8 mouse cellular contexts compared by ENCODE assay signal in the genomic region with DNA sequence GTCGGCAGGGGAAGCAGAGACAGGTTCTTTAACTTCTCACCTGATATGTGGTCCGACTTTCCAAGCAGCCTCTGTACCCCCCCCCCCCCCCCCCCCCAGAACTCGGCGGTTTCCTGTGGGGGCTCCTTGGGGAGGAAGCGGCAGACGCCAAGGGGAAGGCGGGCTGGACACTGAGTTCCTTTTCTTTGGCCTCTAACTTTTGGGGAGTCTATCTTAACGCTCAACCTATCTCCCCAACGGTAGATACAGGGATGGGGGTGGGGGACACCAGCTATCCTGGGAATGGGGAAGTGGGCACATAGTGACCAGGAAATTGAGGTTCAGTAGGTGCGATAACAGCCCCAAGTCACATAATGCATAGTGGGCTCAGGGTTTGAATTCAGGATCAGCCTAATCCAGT. TPM values are rescaled to one million over a fixed set of nuclear protein-coding genes. Genes with fewer than 3 reads are reported as not detected.
A peak's percentile ranks its signal among the peaks of the same experiment; 100 is the strongest.
DNase-seq lines count a peak whose midpoint lies in the region; ATAC-seq and TF ChIP-seq lines count a peak whose summit lies in the region.

No protein-coding gene starts in this region.

- H3K4me3 ChIP-seq in kidney, postnatal 0 days (replicated peaks; ENCODE audit: low read depth, low read length): peak overlapping the region; percentile 61
- H3K4me3 ChIP-seq in cortical plate, adult 2 months (ENCODE audit: insufficient read depth, low read length): peak overlapping the region; percentile 50
- H3K4me3 ChIP-seq in intestine, embryonic 15.5 days (replicated peaks): peak overlapping the region; percentile 53
- peak overlapping the region; percentile 30 for H3K4me3 ChIP-seq in midbrain, postnatal 0 days (ENCODE audit: low read depth, low read length)

- H3K4me1 ChIP-seq in kidney, postnatal 0 days (replicated peaks; ENCODE audit: insufficient read depth, low read length): 0 out of 2 replicates have a peak, but pooled peaks cover 8% of the 10 kb centered on the region
- H3K4me1 ChIP-seq in cortical plate, adult 2 months (ENCODE audit: control insufficient read depth, insufficient read depth, low read length): no peaks in the 10 kb centered on the region
- H3K4me1 ChIP-seq in intestine, embryonic 15.5 days (replicated peaks): peaks cover 26% of the 10 kb centered on the region; the same call in 1 of the 2 replicates
- H3K4me1 ChIP-seq in midbrain, postnatal 0 days (ENCODE audit: insufficient read depth, low read length): 0 out of 2 replicates have a peak, but pooled peaks cover 3% of the 10 kb centered on the region

- H3K4me2 ChIP-seq in kidney, postnatal 0 days (ENCODE audit: low read length): peak overlapping the region; percentile 94
- H3K4me2 ChIP-seq in intestine, embryonic 15.5 days (replicated peaks): peak overlapping the region; percentile 90
- peak overlapping the region; percentile 55 for H3K4me2 ChIP-seq in midbrain, postnatal 0 days (ENCODE audit: low read depth, low read length, poor library complexity, severe bottlenecking)

- no peak for TF ChIP-seq CTCF in kidney, postnatal 0 days (IDR thresholded peaks at IDR 0.05; ENCODE audit: low read depth)
- TF ChIP-seq CTCF in cortical plate, adult 2 months (IDR thresholded peaks at IDR 0.05; ENCODE audit: extremely low read depth, insufficient read depth, low read length): no peak
- TF ChIP-seq CTCF in midbrain, postnatal 0 days (IDR thresholded peaks at IDR 0.05): no peak

- peak overlapping the region; percentile 63 for H3K9ac ChIP-seq in kidney, postnatal 0 days (ENCODE audit: low read depth, low read length)
- H3K9ac ChIP-seq in intestine, embryonic 15.5 days: peak overlapping the region; percentile 53
- H3K9ac ChIP-seq in midbrain, postnatal 0 days (replicated peaks; ENCODE audit: low read length, poor library complexity, severe bottlenecking): 0 out of 2 replicates have a peak overlapping the region, but pooled peaks have one; percentile 29

- no peak for DNase-seq in kidney, postnatal 0 days (ENCODE audit: low spot score)
- DNase-seq in kidney, adult 18-20 months: no peak
- no peak for DNase-seq in midbrain, postnatal 0 days (ENCODE audit: low spot score)
- no peak for DNase-seq in thymus, postnatal 14 days
- DNase-seq in Muller cell, postnatal 12 days (ENCODE audit: inconsistent ontology term): no peak

- WGBS in kidney, postnatal 0 days: 26% methylated on average over 10 of the region's 10 CpGs
- 29% methylated on average over 8 of the region's 10 CpGs for WGBS in intestine, embryonic 15.5 days
- WGBS in midbrain, postnatal 0 days: 46% methylated on average over 8 of the region's 10 CpGs

- no peak for TF ChIP-seq POLR2A in cortical plate, adult 2 months (IDR thresholded peaks at IDR 0.05; ENCODE audit: extremely low read depth, insufficient read depth, low read length)

- no peaks in the 10 kb centered on the region for H3K36me3 ChIP-seq in kidney, postnatal 0 days (ENCODE audit: insufficient read depth, low read length)
- no peaks in the 10 kb centered on the region for H3K36me3 ChIP-seq in intestine, embryonic 15.5 days
- H3K36me3 ChIP-seq in midbrain, postnatal 0 days (ENCODE audit: insufficient read depth, low read length): no peaks in the 10 kb centered on the region

- no peak for ATAC-seq in kidney, postnatal 0 days (replicated peaks; ENCODE audit: low FRiP score, low read depth)
- ATAC-seq in intestine, embryonic 15.5 days: 0 out of 2 replicates have a peak, but pooled peaks have one; percentile 2
- ATAC-seq in midbrain, postnatal 0 days (ENCODE audit: low FRiP score): no peak
- ATAC-seq in inflammation-experienced regulatory T-cells, adult 6 months: no peak

- no peaks in the 10 kb centered on the region for H3K27me3 ChIP-seq in kidney, postnatal 0 days (ENCODE audit: insufficient read depth, low read length)
- H3K27me3 ChIP-seq in intestine, embryonic 15.5 days (replicated peaks): no peaks in the 10 kb centered on the region
- peaks cover 3% of the 10 kb centered on the region; the same call in 1 of the 2 replicates for H3K27me3 ChIP-seq in midbrain, postnatal 0 days (ENCODE audit: insufficient read depth, low read length)

- no peaks in the 10 kb centered on the region for H3K9me3 ChIP-seq in kidney, postnatal 0 days (replicated peaks; ENCODE audit: low read length)
- no peaks in the 10 kb centered on the region for H3K9me3 ChIP-seq in intestine, embryonic 15.5 days
- H3K9me3 ChIP-seq in midbrain, postnatal 0 days (ENCODE audit: low read length): no peaks in the 10 kb centered on the region

- peak overlapping the region; percentile 72; the same call in 1 of the 2 replicates for H3K27ac ChIP-seq in kidney, postnatal 0 days
- H3K27ac ChIP-seq in cortical plate, adult 2 months (ENCODE audit: insufficient read depth, low read length): no peak overlapping the region
- no peak overlapping the region for H3K27ac ChIP-seq in intestine, embryonic 15.5 days
- no peak overlapping the region for H3K27ac ChIP-seq in midbrain, postnatal 0 days (ENCODE audit: low read depth, low read length)

RNA-seq across cellular contexts. Expression of gene Ptgs1, which starts 0.7 kb away (rescaled TPM):
- polyA plus RNA-seq in kidney, postnatal 0 days (2015; fragmentation: Nextera tagmentation; extraction: Ambion mirVana): 41.9 and 42.0 TPM in 2 replicates
- 15.4 and 16.6 TPM in 2 replicates for polyA plus RNA-seq in cortical plate, adult 2 months (2012; rRNA removed)
- polyA plus RNA-seq in intestine, embryonic 15.5 days (2015; fragmentation: Nextera tagmentation; extraction: Ambion mirVana): 24.7 and 26.0 TPM in 2 replicates
- total RNA-seq in midbrain, postnatal 0 days (2014; rRNA removed): 10.5 and 11.4 TPM in 2 replicates
- 6.6 and 8.0 TPM in 2 replicates for polyA plus RNA-seq in midbrain, postnatal 0 days (2015; fragmentation: Nextera tagmentation; extraction: Ambion mirVana)
- 1 to 10 TPM in 1 of 3 experiments, under 1 TPM in 2; 0.44 to 2.9 (median 0.69) TPM for polyA plus RNA-seq in inflammation-experienced regulatory T-cells, adult 6 months (2017; shearing (Covaris generic))
